Mouse (Mus musculus): ENCODE data around the gene Madcam1. TPM values are rescaled to one million over a fixed set of nuclear protein-coding genes. Genes with fewer than 3 reads are reported as not detected.

Madcam1 gene
- polyA plus RNA-seq, 1 experiment, result not detected

DNA sequence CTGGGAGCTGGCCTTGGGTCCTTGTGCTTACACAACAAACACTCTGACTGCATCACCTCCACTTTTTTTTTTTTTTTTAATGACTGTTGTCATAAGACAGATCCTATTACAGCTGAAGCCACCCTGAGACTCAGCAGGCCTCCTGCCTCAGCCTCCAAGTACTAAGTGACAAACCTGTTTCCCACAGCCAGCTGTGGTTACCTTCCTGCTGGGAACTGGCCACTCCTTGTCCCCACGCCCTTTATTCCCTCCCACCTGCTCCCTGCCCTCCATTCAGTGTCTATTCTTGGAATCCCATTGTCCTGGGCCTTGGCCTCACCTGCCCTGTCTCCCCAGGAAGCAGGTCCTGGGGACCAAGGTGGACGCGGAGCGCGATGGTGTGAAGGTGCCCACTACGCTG is 23.2 kb downstream of the Madcam1 start:
- H3ac ChIP-seq (ENCODE audit: control insufficient read depth, insufficient read length, low read depth), result no peak overlapping the region
- H3K4me3 ChIP-seq (ENCODE audit: insufficient read depth, poor library complexity, severe bottlenecking), result no peak overlapping the region
- H3K27me3 ChIP-seq (ENCODE audit: control insufficient read depth, insufficient read depth, insufficient read length), result no peaks in the 10 kb centered on the region
- peaks cover 42% of the 10 kb centered on the region for H3K79me3 ChIP-seq (ENCODE audit: low read depth)
- H3K79me2 ChIP-seq (ENCODE audit: control insufficient read depth, insufficient read depth), result peaks cover 54% of the 10 kb centered on the region
- H3K36me3 ChIP-seq (ENCODE audit: control insufficient read depth, insufficient read depth), result peaks cover 64% of the 10 kb centered on the region
- TF ChIP-seq USF1 (IDR thresholded peaks at IDR 0.05; ENCODE audit: low read depth) (no peak), CTCF (IDR thresholded peaks at IDR 0.05; ENCODE audit: control insufficient read depth, insufficient read depth, insufficient read length) (no peak), FOSL1 (IDR thresholded peaks at IDR 0.05; ENCODE audit: insufficient read depth, low read length, poor library complexity, severe bottlenecking) (no peak), CEBPB (IDR thresholded peaks at IDR 0.05; ENCODE audit: low read depth) (no peak), MYOG (IDR thresholded peaks at IDR 0.05; ENCODE audit: control insufficient read depth, extremely low read depth, insufficient read length) (no peak), MAX (IDR thresholded peaks at IDR 0.05) (no peak), MYOD1 (IDR thresholded peaks at IDR 0.05; ENCODE audit: control insufficient read depth, insufficient read length, low read depth) (no peak)

DNA sequence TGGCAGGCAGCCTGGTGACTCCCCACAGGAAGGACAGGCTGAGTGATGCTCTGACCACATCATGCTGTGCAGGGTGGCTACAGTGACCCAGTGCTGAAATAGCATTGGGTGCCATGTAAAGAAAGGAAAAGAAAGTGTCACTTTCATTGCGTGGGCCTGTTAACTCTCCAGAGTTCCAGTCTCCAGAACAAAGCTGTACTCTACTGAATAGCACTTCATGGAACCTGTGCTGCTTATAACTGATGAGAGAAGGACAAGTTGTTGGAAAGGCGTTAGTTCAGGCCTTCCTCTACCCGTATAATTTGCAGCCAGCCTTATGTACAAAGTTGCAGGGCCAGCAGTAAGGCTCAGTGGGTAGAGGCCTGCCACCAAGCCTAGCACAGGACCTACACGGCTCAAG is 24.4 kb downstream of the Madcam1 start, which contains the start of gene Gzmm:
Gzmm (plus strand) TSS at position 301 of the 400 bp plus-strand sequence.
- peaks cover 30% of the 10 kb centered on the region for H3K79me3 ChIP-seq (ENCODE audit: low read depth)
- TF ChIP-seq CTCF (IDR thresholded peaks at IDR 0.05; ENCODE audit: control insufficient read depth, insufficient read depth, insufficient read length) (no peak), MYOD1 (IDR thresholded peaks at IDR 0.05; ENCODE audit: control insufficient read depth, insufficient read length, low read depth) (no peak), FOSL1 (IDR thresholded peaks at IDR 0.05; ENCODE audit: insufficient read depth, low read length, poor library complexity, severe bottlenecking) (no peak), CEBPB (IDR thresholded peaks at IDR 0.05; ENCODE audit: low read depth) (no peak), USF1 (IDR thresholded peaks at IDR 0.05; ENCODE audit: low read depth) (no peak), MYOG (IDR thresholded peaks at IDR 0.05; ENCODE audit: control insufficient read depth, extremely low read depth, insufficient read length) (no peak), MAX (IDR thresholded peaks at IDR 0.05) (no peak)
- no peaks in the 10 kb centered on the region for H3K27me3 ChIP-seq (ENCODE audit: control insufficient read depth, insufficient read depth, insufficient read length)
- no peak within 1 kb of the TSS for H3ac ChIP-seq (ENCODE audit: control insufficient read depth, insufficient read length, low read depth)
- peaks cover 58% of the 10 kb centered on the region for H3K36me3 ChIP-seq (ENCODE audit: control insufficient read depth, insufficient read depth)
- no peak within 1 kb of the TSS for H3K4me3 ChIP-seq (ENCODE audit: insufficient read depth, poor library complexity, severe bottlenecking)
- H3K79me2 ChIP-seq (ENCODE audit: control insufficient read depth, insufficient read depth), result peaks cover 41% of the 10 kb centered on the region

DNA sequence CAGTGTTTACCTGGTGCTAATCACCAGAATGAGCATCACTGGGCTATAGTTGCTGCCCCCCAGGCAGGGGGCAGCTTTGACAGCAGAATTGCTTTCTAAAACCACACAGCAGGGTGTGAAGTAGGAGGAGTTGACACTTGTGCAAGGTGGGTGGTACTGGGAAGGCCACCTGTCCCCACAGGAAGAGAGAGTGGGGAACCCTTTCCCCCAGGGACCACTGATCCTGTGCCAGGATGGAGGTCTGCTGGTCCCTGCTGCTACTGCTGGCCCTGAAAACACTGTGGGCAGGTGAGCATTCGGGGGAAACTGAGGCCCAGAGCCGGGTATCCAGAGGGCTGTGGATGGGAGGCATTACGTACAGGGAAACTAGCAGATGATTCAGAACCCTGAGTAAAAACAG is 24.8 kb downstream of the Madcam1 start:
- Histone ChIP-seq H3K79me2 (ENCODE audit: control insufficient read depth, insufficient read depth) (peaks cover 37% of the 10 kb centered on the region), H3K36me3 (ENCODE audit: control insufficient read depth, insufficient read depth) (peaks cover 53% of the 10 kb centered on the region), H3K4me3 (ENCODE audit: insufficient read depth, poor library complexity, severe bottlenecking) (no peak overlapping the region), H3ac (ENCODE audit: control insufficient read depth, insufficient read length, low read depth) (no peak overlapping the region), H3K27me3 (ENCODE audit: control insufficient read depth, insufficient read depth, insufficient read length) (no peaks in the 10 kb centered on the region), H3K79me3 (ENCODE audit: low read depth) (peaks cover 25% of the 10 kb centered on the region)
- TF ChIP-seq MYOG (IDR thresholded peaks at IDR 0.05; ENCODE audit: control insufficient read depth, extremely low read depth, insufficient read length) (no peak), FOSL1 (IDR thresholded peaks at IDR 0.05; ENCODE audit: insufficient read depth, low read length, poor library complexity, severe bottlenecking) (no peak), CEBPB (IDR thresholded peaks at IDR 0.05; ENCODE audit: low read depth) (no peak), CTCF (IDR thresholded peaks at IDR 0.05; ENCODE audit: control insufficient read depth, insufficient read depth, insufficient read length) (no peak), USF1 (IDR thresholded peaks at IDR 0.05; ENCODE audit: low read depth) (no peak), MYOD1 (IDR thresholded peaks at IDR 0.05; ENCODE audit: control insufficient read depth, insufficient read length, low read depth) (no peak), MAX (IDR thresholded peaks at IDR 0.05) (no peak)

DNA sequence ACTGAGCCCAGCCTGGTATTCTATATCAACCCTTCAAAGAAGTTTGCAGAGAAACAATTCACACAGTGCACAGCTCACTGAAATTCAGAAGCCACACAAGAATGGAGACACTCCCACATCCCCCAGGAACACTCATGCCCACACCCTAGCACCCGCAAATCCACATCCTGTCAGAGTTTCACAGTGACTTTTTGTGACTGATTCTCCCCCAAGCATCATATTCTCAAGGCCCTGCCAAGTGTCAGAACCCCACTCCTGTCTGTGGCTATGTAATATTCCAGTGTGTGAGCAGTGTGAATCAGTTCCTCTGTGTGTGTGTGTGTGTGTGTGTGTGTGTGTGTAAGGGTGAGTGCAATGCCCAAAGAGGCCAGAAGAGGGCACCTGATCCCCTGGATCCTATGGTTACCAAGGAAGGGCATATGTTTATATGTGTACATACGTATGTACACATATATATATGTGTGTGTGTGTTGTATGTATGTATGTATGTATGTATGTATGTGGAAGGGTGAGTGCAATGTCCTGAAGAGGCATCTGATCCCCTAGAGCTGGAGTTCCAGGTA is 27.7 kb downstream of the Madcam1 start:
- Histone ChIP-seq H3ac (ENCODE audit: control insufficient read depth, insufficient read length, low read depth) (no peak overlapping the region), H3K27me3 (ENCODE audit: control insufficient read depth, insufficient read depth, insufficient read length) (no peaks in the 10 kb centered on the region), H3K79me3 (ENCODE audit: low read depth) (no peaks in the 10 kb centered on the region), H3K4me3 (ENCODE audit: insufficient read depth, poor library complexity, severe bottlenecking) (no peak overlapping the region), H3K36me3 (ENCODE audit: control insufficient read depth, insufficient read depth) (peaks cover 24% of the 10 kb centered on the region), H3K79me2 (ENCODE audit: control insufficient read depth, insufficient read depth) (peaks cover 8% of the 10 kb centered on the region)
- no peak for TF ChIP-seq MYOG (IDR thresholded peaks at IDR 0.05; ENCODE audit: control insufficient read depth, extremely low read depth, insufficient read length)
- TF ChIP-seq CEBPB (IDR thresholded peaks at IDR 0.05; ENCODE audit: low read depth), result no peak
- no peak for TF ChIP-seq MAX (IDR thresholded peaks at IDR 0.05)
- no peak for TF ChIP-seq USF1 (IDR thresholded peaks at IDR 0.05; ENCODE audit: low read depth)
- no peak for TF ChIP-seq CTCF (IDR thresholded peaks at IDR 0.05; ENCODE audit: control insufficient read depth, insufficient read depth, insufficient read length)
- TF ChIP-seq MYOD1 (IDR thresholded peaks at IDR 0.05; ENCODE audit: control insufficient read depth, insufficient read length, low read depth), result no peak
- no peak for TF ChIP-seq FOSL1 (IDR thresholded peaks at IDR 0.05; ENCODE audit: insufficient read depth, low read length, poor library complexity, severe bottlenecking)

DNA sequence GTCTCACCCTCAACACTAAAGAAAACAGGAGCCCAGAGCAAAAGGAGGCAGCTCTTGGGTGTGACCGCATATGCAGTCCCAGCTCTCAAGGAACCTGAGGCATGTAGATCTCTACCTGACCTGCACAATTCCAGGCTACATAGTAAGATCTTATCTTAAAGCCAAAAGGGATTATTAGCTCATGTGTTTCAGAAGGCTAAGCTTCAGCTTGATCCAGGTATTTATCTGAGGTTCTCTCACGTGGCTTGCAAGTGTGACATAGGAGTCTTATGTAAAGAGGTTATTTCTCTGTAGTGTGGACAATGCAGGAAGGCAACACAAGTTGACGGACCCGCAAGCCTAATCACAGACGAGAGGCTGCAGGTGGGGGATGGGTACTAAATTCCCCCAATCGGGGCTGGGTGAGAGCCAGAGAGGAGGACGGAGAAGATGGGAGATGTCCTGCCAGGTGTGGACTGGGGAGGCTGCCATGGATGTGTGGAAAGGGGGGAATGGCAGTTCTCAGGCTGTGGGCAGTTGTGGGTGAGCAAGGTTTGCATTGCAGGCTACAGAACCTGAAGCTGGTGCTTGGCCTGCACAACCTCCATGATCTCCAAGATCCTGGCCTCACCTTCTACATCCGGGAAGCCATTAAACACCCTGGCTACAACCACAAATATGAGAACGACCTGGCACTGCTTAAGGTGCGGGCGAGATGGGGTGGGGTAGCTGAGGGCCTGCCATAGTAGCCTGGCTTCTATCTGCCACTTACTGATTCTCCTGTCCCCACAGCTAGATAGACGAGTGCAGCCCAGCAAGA is 29.4 kb downstream of the Madcam1 start:
- no peak overlapping the region for H3K4me3 ChIP-seq (ENCODE audit: insufficient read depth, poor library complexity, severe bottlenecking)
- peaks cover 7% of the 10 kb centered on the region for H3K36me3 ChIP-seq (ENCODE audit: control insufficient read depth, insufficient read depth)
- no peak overlapping the region for H3ac ChIP-seq (ENCODE audit: control insufficient read depth, insufficient read length, low read depth)
- H3K79me2 ChIP-seq (ENCODE audit: control insufficient read depth, insufficient read depth), result no peaks in the 10 kb centered on the region
- TF ChIP-seq USF1 (IDR thresholded peaks at IDR 0.05; ENCODE audit: low read depth) (no peak), MYOD1 (IDR thresholded peaks at IDR 0.05; ENCODE audit: control insufficient read depth, insufficient read length, low read depth) (no peak), MYOG (IDR thresholded peaks at IDR 0.05; ENCODE audit: control insufficient read depth, extremely low read depth, insufficient read length) (no peak), MAX (IDR thresholded peaks at IDR 0.05) (no peak), FOSL1 (IDR thresholded peaks at IDR 0.05; ENCODE audit: insufficient read depth, low read length, poor library complexity, severe bottlenecking) (no peak), CTCF (IDR thresholded peaks at IDR 0.05; ENCODE audit: control insufficient read depth, insufficient read depth, insufficient read length) (no peak), CEBPB (IDR thresholded peaks at IDR 0.05; ENCODE audit: low read depth) (no peak)
- no peaks in the 10 kb centered on the region for H3K27me3 ChIP-seq (ENCODE audit: control insufficient read depth, insufficient read depth, insufficient read length)
- H3K79me3 ChIP-seq (ENCODE audit: low read depth), result no peaks in the 10 kb centered on the region
